Mouse (Mus musculus) adrenal gland, postnatal 14 days (tissue): ENCODE measurements around the gene Shisal2a. TPM values are rescaled to one million over a fixed set of nuclear protein-coding genes. Genes with fewer than 3 reads are reported as not detected.
"Not testable (repeated sequence)": the region's sequence is repeated elsewhere in the genome, so short reads cannot be mapped to it uniquely, and the experiment has no call there.

Experiments used
- DNase-seq: peaks from one replicate; pipeline ENCODE4 v3.0.0; 2021; ENCODE audit warnings: mixed read lengths
- total RNA-seq: library from RNA; stranded (reverse); gene quantifications from 2 replicates; pipeline ENCODE4 v1.2.3, GENCODE M21; 2021

Gene Shisal2a
- total RNA-seq, 1 experiment from 2014 or later, result 5.5 TPM

- no peak for DNase-seq
Observed at GRCm38 (mm10) chr4:108372166-108372565, 11.0 kb downstream of the Shisal2a start.

GRCm38 (mm10) chr4:108371421-108371820 lies 11.7 kb downstream of the Shisal2a start:
- DNase-seq, result no peak

GRCm38 (mm10) chr4:108370409-108370808 lies 12.7 kb downstream of the Shisal2a start:
- DNase-seq, result no peak

- peak; percentile 31 for DNase-seq
Observed at GRCm38 (mm10) chr4:108369254-108369653, 13.9 kb downstream of the Shisal2a start.

- DNase-seq, result peak; percentile 55
Observed at GRCm38 (mm10) chr4:108364111-108364476, 19.1 kb downstream of the Shisal2a start.

- no peak for DNase-seq
Observed at GRCm38 (mm10) chr4:108363355-108364110, 19.6 kb downstream of the Shisal2a start.

GRCm38 (mm10) chr4:108362321-108363261 lies 20.6 kb downstream of the Shisal2a start:
- DNase-seq, result peak; percentile 55

- peak; percentile 70 for DNase-seq
Observed at GRCm38 (mm10) chr4:108360136-108361055, 22.8 kb downstream of the Shisal2a start.

- DNase-seq, result no peak
Observed at GRCm38 (mm10) chr4:108358498-108358897, 24.7 kb downstream of the Shisal2a start.

- DNase-seq, result no peak
Observed at GRCm38 (mm10) chr4:108357458-108357857, 25.7 kb downstream of the Shisal2a start.

- not testable (repeated sequence) for DNase-seq
Observed at GRCm38 (mm10) chr4:108353591-108353990, 29.6 kb downstream of the Shisal2a start.

- DNase-seq, result peak; percentile 82
Observed at GRCm38 (mm10) chr4:108350819-108351218, 32.3 kb downstream of the Shisal2a start.

GRCm38 (mm10) chr4:108349836-108350547 lies 33.2 kb downstream of the Shisal2a start:
- peak; percentile 35 for DNase-seq

GRCm38 (mm10) chr4:108349064-108349463 lies 34.1 kb downstream of the Shisal2a start:
- DNase-seq, result no peak

- DNase-seq, result peak; percentile 44
Observed at GRCm38 (mm10) chr4:108348256-108348875, 34.8 kb downstream of the Shisal2a start.

- DNase-seq, result peak; percentile 52
Observed at GRCm38 (mm10) chr4:108347111-108347510, 36.0 kb downstream of the Shisal2a start.

- no peak for DNase-seq
Observed at GRCm38 (mm10) chr4:108345826-108346225, 37.3 kb downstream of the Shisal2a start.

- DNase-seq, result no peak
Observed at GRCm38 (mm10) chr4:108344631-108345083, 38.5 kb downstream of the Shisal2a start.

GRCm38 (mm10) chr4:108339277-108339690 lies 43.9 kb downstream of the Shisal2a start:
- peak; percentile 80 for DNase-seq

- no peak for DNase-seq
Observed at GRCm38 (mm10) chr4:108338811-108339210, 44.3 kb downstream of the Shisal2a start.

GRCm38 (mm10) chr4:108338321-108338733 lies 44.8 kb downstream of the Shisal2a start:
- DNase-seq, result peak; percentile 78
